Mouse (Mus musculus) limb, embryonic 13.5 days (tissue): ENCODE results near the gene Sec16a. TPM values are rescaled to one million over a fixed set of nuclear protein-coding genes. Genes with fewer than 3 reads are reported as not detected.

Experiments
- ATAC-seq: fragments of 200-750 bp; cut with Nextera tagmentation; 2 replicates; pipeline ENCODE4 v1.8.0; 2017; ENCODE audit warnings: low read depth, moderate number of reproducible peaks, moderate TSS enrichment; ENCODE audit not compliant: low FRiP score
- H3K27ac ChIP-seq: fragments of 300-500 bp; sonication (generic); 2 replicates; pipeline ENCODE4 v1.5.1; 2015; ENCODE audit warnings: inconsistent platforms, mild to moderate bottlenecking, moderate library complexity
- H3K27me3 ChIP-seq: fragments of 300-500 bp; sonication (generic); 2 replicates; pipeline ENCODE4 v1.6.1; 2015; ENCODE audit warnings: mild to moderate bottlenecking, inconsistent platforms
- H3K36me3 ChIP-seq: fragments of 300-500 bp; sonication (generic); 2 replicates; pipeline ENCODE4 v1.6.1; 2015; ENCODE audit warnings: inconsistent platforms, mild to moderate bottlenecking, moderate library complexity
- H3K4me1 ChIP-seq: fragments of 300-500 bp; sonication (generic); 2 replicates; pipeline ENCODE4 v1.6.1; 2015; ENCODE audit warnings: inconsistent platforms
- H3K4me2 ChIP-seq: fragments of 300-500 bp; sonication (generic); replicated peaks from 2 replicates; pipeline ENCODE4 v1.6.1; 2015; ENCODE audit warnings: inconsistent platforms, mild to moderate bottlenecking, moderate library complexity
- H3K4me3 ChIP-seq: fragments of 300-500 bp; sonication (generic); 2 replicates; pipeline ENCODE4 v1.5.1; 2015; ENCODE audit warnings: moderate library complexity, mild to moderate bottlenecking, inconsistent platforms
- H3K9ac ChIP-seq: fragments of 300-500 bp; sonication (generic); 2 replicates; pipeline ENCODE4 v1.6.1; 2015; ENCODE audit warnings: mild to moderate bottlenecking, inconsistent platforms
- H3K9me3 ChIP-seq: fragments of 300-500 bp; sonication (generic); 2 replicates; pipeline ENCODE4 v1.6.1; 2016; ENCODE audit warnings: inconsistent platforms
- WGBS: fragments of 180-500 bp; shearing (Covaris S2); methylation state at CpG from one replicate; pipeline ENCODE4 v1.1.7; 2015; 5-methylcytosine and 5-hydroxymethylcytosine counted together
- polyA plus RNA-seq: library from polyadenylated mRNA; unstranded; fragments of >200 nt; fragmentation: Nextera tagmentation; extraction: Ambion mirVana; gene quantifications from 2 replicates; pipeline ENCODE4 v1.2.1, GENCODE M21; 2015

The Sec16a gene
- polyA plus RNA-seq, 1 experiment from 2014 or later = 28.1 TPM

- WGBS = 78% methylated on average over 1 of the region's 1 CpGs
- Histone ChIP-seq H3K9me3 (no peaks in the 10 kb centered on the region), H3K27me3 (no peaks in the 10 kb centered on the region), H3K4me3 (no peak overlapping the region), H3K36me3 (no peaks in the 10 kb centered on the region; the same call in 1 of the 2 replicates), H3K4me2 (no peak overlapping the region), H3K27ac (no peak overlapping the region), H3K4me1 (peaks cover 32% of the 10 kb centered on the region), H3K9ac (peak overlapping the region; percentile 43; the same call in 1 of the 2 replicates)
- no peak for ATAC-seq
These were observed 2.4 kb upstream of the Sec16a start for GRCm38 (mm10) chr2:26447451-26447850.

GRCm38 (mm10) chr2:26446671-26447070 is 1.7 kb upstream of the Sec16a start:
- peak overlapping the region; percentile 92 for H3K4me3 ChIP-seq
- peak overlapping the region; percentile 80 for H3K9ac ChIP-seq
- WGBS = 70% methylated on average over 4 of the region's 4 CpGs
- H3K27me3 ChIP-seq = no peaks in the 10 kb centered on the region
- peaks cover 32% of the 10 kb centered on the region for H3K4me1 ChIP-seq
- no peaks in the 10 kb centered on the region for H3K9me3 ChIP-seq
- ATAC-seq = no peak
- H3K4me2 ChIP-seq = peak overlapping the region; percentile 96
- H3K27ac ChIP-seq = no peak overlapping the region
- H3K36me3 ChIP-seq = peaks cover 2% of the 10 kb centered on the region

- H3K27ac ChIP-seq = peak overlapping the region; percentile 82
- H3K27me3 ChIP-seq = no peaks in the 10 kb centered on the region
- peak overlapping the region; percentile 80 for H3K9ac ChIP-seq
- H3K4me3 ChIP-seq = peak overlapping the region; percentile 92
- H3K9me3 ChIP-seq = no peaks in the 10 kb centered on the region
- under 1% methylated on average over 44 of the region's 44 CpGs for WGBS
- peak; percentile 91 for ATAC-seq
- H3K36me3 ChIP-seq = peaks cover 10% of the 10 kb centered on the region
- peak overlapping the region; percentile 96 for H3K4me2 ChIP-seq
- H3K4me1 ChIP-seq = peaks cover 32% of the 10 kb centered on the region
These were observed 840 bp upstream of the Sec16a start for GRCm38 (mm10) chr2:26445666-26446445.

- no peak for ATAC-seq
- Histone ChIP-seq H3K4me3 (peak overlapping the region; percentile 92), H3K27ac (peak overlapping the region; percentile 80)
These were observed 648 bp downstream of the Sec16a start for GRCm38 (mm10) chr2:26444368-26444767.

GRCm38 (mm10) chr2:26443876-26444275 is 1.1 kb downstream of the Sec16a start:
- peak overlapping the region; percentile 92 for H3K4me3 ChIP-seq
- no peaks in the 10 kb centered on the region for H3K9me3 ChIP-seq
- peaks cover 30% of the 10 kb centered on the region for H3K36me3 ChIP-seq
- H3K27me3 ChIP-seq = no peaks in the 10 kb centered on the region
- H3K4me2 ChIP-seq = peak overlapping the region; percentile 89
- 39% methylated on average over 3 of the region's 3 CpGs for WGBS
- peaks cover 32% of the 10 kb centered on the region for H3K4me1 ChIP-seq
- peak overlapping the region; percentile 92 for H3K9ac ChIP-seq
- no peak overlapping the region for H3K27ac ChIP-seq
- no peak for ATAC-seq

More at GRCm38 (mm10) chr2:26444368-26444767, 648 bp downstream of the Sec16a start:
- no peaks in the 10 kb centered on the region for H3K9me3 ChIP-seq
- peak overlapping the region; percentile 92 for H3K9ac ChIP-seq
- H3K27me3 ChIP-seq = no peaks in the 10 kb centered on the region
- peaks cover 25% of the 10 kb centered on the region for H3K36me3 ChIP-seq
- peaks cover 32% of the 10 kb centered on the region for H3K4me1 ChIP-seq
- peak overlapping the region; percentile 89 for H3K4me2 ChIP-seq
- WGBS = 4% methylated on average over 15 of the region's 15 CpGs

- peaks cover 41% of the 10 kb centered on the region for H3K36me3 ChIP-seq
- no peak for ATAC-seq
These were observed 2.2 kb downstream of the Sec16a start for GRCm38 (mm10) chr2:26442843-26443242.

GRCm38 (mm10) chr2:26441688-26442087 is 3.3 kb downstream of the Sec16a start:
- ATAC-seq = no peak
- H3K4me1 ChIP-seq = peaks cover 36% of the 10 kb centered on the region
- H3K36me3 ChIP-seq = peaks cover 52% of the 10 kb centered on the region
- no peaks in the 10 kb centered on the region for H3K9me3 ChIP-seq
- no peak overlapping the region for H3K27ac ChIP-seq
- H3K9ac ChIP-seq = no peak overlapping the region
- H3K27me3 ChIP-seq = no peaks in the 10 kb centered on the region
- H3K4me3 ChIP-seq = no peak overlapping the region
- 71% methylated on average over 5 of the region's 5 CpGs for WGBS
- no peak overlapping the region for H3K4me2 ChIP-seq

More at GRCm38 (mm10) chr2:26442843-26443242, 2.2 kb downstream of the Sec16a start:
- H3K27me3 ChIP-seq = no peaks in the 10 kb centered on the region
- H3K9me3 ChIP-seq = no peaks in the 10 kb centered on the region
- no peak overlapping the region for H3K4me3 ChIP-seq
- no peak overlapping the region for H3K27ac ChIP-seq
- H3K4me2 ChIP-seq = peak overlapping the region; percentile 89
- 93% methylated on average over 1 of the region's 1 CpGs for WGBS
- H3K4me1 ChIP-seq = peaks cover 36% of the 10 kb centered on the region
- peak overlapping the region; percentile 1; the same call in 1 of the 2 replicates for H3K9ac ChIP-seq

- no peak overlapping the region for H3K27ac ChIP-seq
- H3K9me3 ChIP-seq = no peaks in the 10 kb centered on the region
- H3K4me2 ChIP-seq = no peak overlapping the region
- peaks cover 32% of the 10 kb centered on the region for H3K4me1 ChIP-seq
- peaks cover 53% of the 10 kb centered on the region for H3K36me3 ChIP-seq
- no peak for ATAC-seq
- WGBS = 92% methylated on average over 4 of the region's 4 CpGs
- H3K27me3 ChIP-seq = no peaks in the 10 kb centered on the region
- no peak overlapping the region for H3K9ac ChIP-seq
- no peak overlapping the region for H3K4me3 ChIP-seq
These were observed 3.8 kb downstream of the Sec16a start for GRCm38 (mm10) chr2:26441261-26441660.

- Histone ChIP-seq H3K27ac (no peak overlapping the region), H3K27me3 (no peaks in the 10 kb centered on the region), H3K9me3 (no peaks in the 10 kb centered on the region), H3K4me1 (peaks cover 30% of the 10 kb centered on the region), H3K4me3 (no peak overlapping the region), H3K4me2 (no peak overlapping the region), H3K36me3 (peaks cover 69% of the 10 kb centered on the region), H3K9ac (no peak overlapping the region)
- 90% methylated on average over 6 of the region's 6 CpGs for WGBS
- ATAC-seq = no peak
These were observed 5.3 kb downstream of the Sec16a start for GRCm38 (mm10) chr2:26439671-26440070.

- H3K36me3 ChIP-seq = peaks cover 82% of the 10 kb centered on the region
- H3K4me1 ChIP-seq = peaks cover 20% of the 10 kb centered on the region
- WGBS = 87% methylated on average over 7 of the region's 7 CpGs
- no peak overlapping the region for H3K4me3 ChIP-seq
- no peaks in the 10 kb centered on the region for H3K9me3 ChIP-seq
- H3K9ac ChIP-seq = peak overlapping the region; percentile 36
- ATAC-seq = no peak
- H3K4me2 ChIP-seq = no peak overlapping the region
- H3K27me3 ChIP-seq = no peaks in the 10 kb centered on the region
- no peak overlapping the region for H3K27ac ChIP-seq
These were observed 6.6 kb downstream of the Sec16a start for GRCm38 (mm10) chr2:26438373-26438772.

- Histone ChIP-seq H3K27ac (no peak overlapping the region), H3K9ac (peak overlapping the region; percentile 20; the same call in 1 of the 2 replicates), H3K4me1 (peaks cover 13% of the 10 kb centered on the region; the same call in 1 of the 2 replicates), H3K9me3 (no peaks in the 10 kb centered on the region), H3K36me3 (peaks cover 93% of the 10 kb centered on the region), H3K4me2 (no peak overlapping the region), H3K27me3 (no peaks in the 10 kb centered on the region), H3K4me3 (no peak overlapping the region)
- 72% methylated on average over 4 of the region's 4 CpGs for WGBS
- ATAC-seq = no peak
These were observed 7.8 kb downstream of the Sec16a start for GRCm38 (mm10) chr2:26437221-26437620.

- ATAC-seq = no peak
- no peak overlapping the region for H3K4me2 ChIP-seq
These were observed 10.0 kb downstream of the Sec16a start for GRCm38 (mm10) chr2:26434791-26435572.

More at GRCm38 (mm10) chr2:26434791-26435572, 10.0 kb downstream of the Sec16a start:
- no peaks in the 10 kb centered on the region for H3K9me3 ChIP-seq
- H3K4me1 ChIP-seq = peaks cover 13% of the 10 kb centered on the region; the same call in 1 of the 2 replicates
- no peak overlapping the region for H3K27ac ChIP-seq
- H3K4me3 ChIP-seq = no peak overlapping the region
- H3K36me3 ChIP-seq = peaks cover 95% of the 10 kb centered on the region
- no peak overlapping the region for H3K9ac ChIP-seq
- no peaks in the 10 kb centered on the region for H3K27me3 ChIP-seq
- 92% methylated on average over 7 of the region's 7 CpGs for WGBS
